Mouse (Mus musculus): Measurements from ENCODE around the gene Sh3bp2.

Sh3bp2 gene

GRCm38 (mm10) chr5:34525663-34526476, at the start of gene Sh3bp2:
Gene Sh3bp2, plus strand, starts transcription at chr5:34525838.
- DNase-seq (ENCODE audit: low read depth, low spot score): no peak

GRCm38 (mm10) chr5:34480926-34481325, 44.7 kb upstream of the Sh3bp2 start:
- no peak for DNase-seq (ENCODE audit: low read depth, low spot score)

- DNase-seq (ENCODE audit: low read depth, low spot score): no peak
Measured at GRCm38 (mm10) chr5:34485731-34486130, 39.9 kb upstream of the Sh3bp2 start.

GRCm38 (mm10) chr5:34487320-34488090, 38.1 kb upstream of the Sh3bp2 start:
- no peak for DNase-seq (ENCODE audit: low read depth, low spot score)

- DNase-seq (ENCODE audit: low read depth, low spot score): peak; percentile 26
Measured at GRCm38 (mm10) chr5:34488741-34489417, 36.8 kb upstream of the Sh3bp2 start.

- DNase-seq (ENCODE audit: low read depth, low spot score): no peak
Measured at GRCm38 (mm10) chr5:34489418-34489787, 36.2 kb upstream of the Sh3bp2 start.

GRCm38 (mm10) chr5:34496745-34497144, 28.9 kb upstream of the Sh3bp2 start:
- DNase-seq (ENCODE audit: low read depth, low spot score): no peak

GRCm38 (mm10) chr5:34500886-34501285, 24.8 kb upstream of the Sh3bp2 start:
- DNase-seq (ENCODE audit: low read depth, low spot score): no peak

- DNase-seq (ENCODE audit: low read depth, low spot score): no peak
Measured at GRCm38 (mm10) chr5:34501588-34501987, 24.1 kb upstream of the Sh3bp2 start.

GRCm38 (mm10) chr5:34502411-34502810, 23.2 kb upstream of the Sh3bp2 start:
- no peak for DNase-seq (ENCODE audit: low read depth, low spot score)

GRCm38 (mm10) chr5:34502821-34503220, 22.8 kb upstream of the Sh3bp2 start:
- no peak for DNase-seq (ENCODE audit: low read depth, low spot score)

GRCm38 (mm10) chr5:34512486-34512885, 13.2 kb upstream of the Sh3bp2 start:
- no peak for DNase-seq (ENCODE audit: low read depth, low spot score)

GRCm38 (mm10) chr5:34513466-34514217, 12.0 kb upstream of the Sh3bp2 start, which contains the start of gene Tnip2:
Gene Tnip2, minus strand, starts transcription at chr5:34513991.
- peak; percentile 52 for DNase-seq (ENCODE audit: low read depth, low spot score)

- DNase-seq (ENCODE audit: low read depth, low spot score): no peak
Measured at GRCm38 (mm10) chr5:34514218-34514566, 11.4 kb upstream of the Sh3bp2 start.

- no peak for DNase-seq (ENCODE audit: low read depth, low spot score)
Measured at GRCm38 (mm10) chr5:34515096-34515495, 10.5 kb upstream of the Sh3bp2 start.

GRCm38 (mm10) chr5:34517913-34518312, 7.7 kb upstream of the Sh3bp2 start:
- DNase-seq (ENCODE audit: low read depth, low spot score): no peak

GRCm38 (mm10) chr5:34519389-34519910, 6.2 kb upstream of the Sh3bp2 start:
- DNase-seq (ENCODE audit: low read depth, low spot score): no peak

GRCm38 (mm10) chr5:34520458-34521209, 5.0 kb upstream of the Sh3bp2 start:
- DNase-seq (ENCODE audit: low read depth, low spot score): no peak

- no peak for DNase-seq (ENCODE audit: low read depth, low spot score)
Measured at GRCm38 (mm10) chr5:34521337-34521736, 4.3 kb upstream of the Sh3bp2 start.

GRCm38 (mm10) chr5:34523958-34524485, 1.6 kb upstream of the Sh3bp2 start:
- no peak for DNase-seq (ENCODE audit: low read depth, low spot score)

All from brain, embryonic 18.5 days (tissue).